Comparison of ENCODE assay signal across 22 mouse cellular contexts in the genomic region with DNA sequence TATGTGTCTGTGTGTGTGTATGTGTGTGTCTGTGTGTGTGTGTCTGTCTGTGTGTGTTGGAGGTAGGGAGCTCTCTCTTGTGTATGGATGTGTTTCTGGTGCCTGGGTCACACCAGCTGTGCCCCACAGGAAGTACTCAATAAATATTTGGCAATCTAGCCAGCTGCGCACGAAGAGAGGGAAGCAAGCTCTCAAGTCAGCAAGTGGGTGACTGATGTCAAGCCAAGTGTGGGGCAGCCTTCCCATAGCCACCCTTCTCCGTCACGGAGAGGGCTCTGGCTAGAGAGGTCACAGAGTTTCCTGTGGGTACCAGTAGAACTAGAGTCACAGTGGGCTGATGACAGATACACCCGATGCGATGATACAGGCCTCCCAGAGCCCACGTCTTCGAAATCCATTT.
DNase-seq lines count a peak whose midpoint lies in the region; ATAC-seq lines count a peak whose summit lies in the region.
"Had no signal": no experiment of that assay in that cellular context is flagged by ENCODE, and none has a peak within 500 bp of the region (broad histone marks: within the 10 kb centered on the region; RNA-seq: fewer than 3 reads in every experiment).

No protein-coding gene starts in this region.

- no peak overlapping the region for H3K4me3 ChIP-seq in embryonic facial prominence, embryonic 13.5 days
- H3K4me3 ChIP-seq in embryonic facial prominence, embryonic 10.5 days: no peak overlapping the region
- H3K4me3 ChIP-seq: embryonic facial prominence, embryonic 15.5 days; limb, embryonic 15.5 days; myocyte had no signal

- no peak overlapping the region for H3K27ac ChIP-seq in embryonic facial prominence, embryonic 13.5 days
- H3K27ac ChIP-seq in embryonic facial prominence, embryonic 10.5 days (replicated peaks): no peak overlapping the region
- H3K27ac ChIP-seq: embryonic facial prominence, embryonic 15.5 days; limb, embryonic 15.5 days had no signal

- WGBS in embryonic facial prominence, embryonic 13.5 days: 80% methylated on average over 8 of the region's 8 CpGs
- WGBS in embryonic facial prominence, embryonic 10.5 days: 87% methylated on average over 8 of the region's 8 CpGs

- no peaks in the 10 kb centered on the region for H3K9me3 ChIP-seq in embryonic facial prominence, embryonic 13.5 days
- H3K9me3 ChIP-seq in embryonic facial prominence, embryonic 10.5 days: no peaks in the 10 kb centered on the region
- H3K9me3 ChIP-seq: embryonic facial prominence, embryonic 15.5 days; limb, embryonic 15.5 days had no signal

- H3K27me3 ChIP-seq in embryonic facial prominence, embryonic 13.5 days: no peaks in the 10 kb centered on the region
- H3K27me3 ChIP-seq in embryonic facial prominence, embryonic 10.5 days (replicated peaks; ENCODE audit: low read depth, poor library complexity, severe bottlenecking): no peaks in the 10 kb centered on the region
- H3K27me3 ChIP-seq: embryonic facial prominence, embryonic 15.5 days; limb, embryonic 15.5 days; Patski had no signal

- no peaks in the 10 kb centered on the region for H3K36me3 ChIP-seq in embryonic facial prominence, embryonic 13.5 days
- no peaks in the 10 kb centered on the region for H3K36me3 ChIP-seq in embryonic facial prominence, embryonic 10.5 days (replicated peaks)
- H3K36me3 ChIP-seq: embryonic facial prominence, embryonic 15.5 days; limb, embryonic 15.5 days had no signal

- ATAC-seq in embryonic facial prominence, embryonic 13.5 days (ENCODE audit: insufficient number of reproducible peaks, insufficient read depth, low FRiP score, low TSS enrichment, low read depth): no peak
- ATAC-seq in monocyte, adult 5-6 weeks (replicated peaks; ENCODE audit: insufficient number of reproducible peaks, low FRiP score, low TSS enrichment, poor library complexity, severe bottlenecking): peak; percentile 48
- ATAC-seq: activated CD4-positive, CD25-positive, alpha-beta regulatory T cell, adult 4 months; CD4-positive, CD25-positive, alpha-beta regulatory T cell, adult 4 months; forebrain, postnatal 0 days; Patski had no signal

- no peak for DNase-seq in embryonic facial prominence, embryonic 10.5 days (ENCODE audit: low spot score)
- DNase-seq in lung, adult 18-20 months: peak; percentile 74 to 85
- DNase-seq in lung, postnatal 14 days: peak; percentile 66
- no peak for DNase-seq in frontal cortex, postnatal 10 days (ENCODE audit: low spot score in 2 of 2)
- DNase-seq in cerebellum, adult 9-11 months: no peak
- DNase-seq in ovary, postnatal 36 days (ENCODE audit: low spot score): no peak
- DNase-seq: adrenal gland, postnatal 14 days; forebrain, postnatal 0 days; gastrocnemius, postnatal 10 days; kidney, adult 2 months; kidney, postnatal 10 days; midbrain, embryonic 14.5 days; retina, postnatal 1 day; thymus, postnatal 14 days had no signal

- 0 out of 2 replicates have a peak overlapping the region, but pooled peaks have one; percentile 6 for H3K9ac ChIP-seq in embryonic facial prominence, embryonic 13.5 days
- H3K9ac ChIP-seq: embryonic facial prominence, embryonic 15.5 days; forebrain, postnatal 0 days; limb, embryonic 15.5 days had no signal

- no peak overlapping the region for H3K4me2 ChIP-seq in embryonic facial prominence, embryonic 13.5 days
- H3K4me2 ChIP-seq: embryonic facial prominence, embryonic 15.5 days; limb, embryonic 15.5 days had no signal

- H3K4me1 ChIP-seq in embryonic facial prominence, embryonic 13.5 days: peaks cover 56% of the 10 kb centered on the region
- peaks cover 71% of the 10 kb centered on the region for H3K4me1 ChIP-seq in embryonic facial prominence, embryonic 10.5 days

Comparison
In these comparisons a context has a peak if more than half of its experiments do, and no peak if none do; other contexts are left out.
1. DNase-seq: peak in lung, adult 18-20 months (2 of 2) and lung, postnatal 14 days (single experiment); none in embryonic facial prominence, embryonic 10.5 days (single experiment), frontal cortex, postnatal 10 days (0 of 2), cerebellum, adult 9-11 months (single experiment) and ovary, postnatal 36 days (single experiment).